Mouse (Mus musculus): Measurements from ENCODE around the gene Prom1.
"Not testable (repeated sequence)": the region's sequence is repeated elsewhere in the genome, so short reads cannot be mapped to it uniquely, and the experiment has no call there.

Prom1 gene

DNA sequence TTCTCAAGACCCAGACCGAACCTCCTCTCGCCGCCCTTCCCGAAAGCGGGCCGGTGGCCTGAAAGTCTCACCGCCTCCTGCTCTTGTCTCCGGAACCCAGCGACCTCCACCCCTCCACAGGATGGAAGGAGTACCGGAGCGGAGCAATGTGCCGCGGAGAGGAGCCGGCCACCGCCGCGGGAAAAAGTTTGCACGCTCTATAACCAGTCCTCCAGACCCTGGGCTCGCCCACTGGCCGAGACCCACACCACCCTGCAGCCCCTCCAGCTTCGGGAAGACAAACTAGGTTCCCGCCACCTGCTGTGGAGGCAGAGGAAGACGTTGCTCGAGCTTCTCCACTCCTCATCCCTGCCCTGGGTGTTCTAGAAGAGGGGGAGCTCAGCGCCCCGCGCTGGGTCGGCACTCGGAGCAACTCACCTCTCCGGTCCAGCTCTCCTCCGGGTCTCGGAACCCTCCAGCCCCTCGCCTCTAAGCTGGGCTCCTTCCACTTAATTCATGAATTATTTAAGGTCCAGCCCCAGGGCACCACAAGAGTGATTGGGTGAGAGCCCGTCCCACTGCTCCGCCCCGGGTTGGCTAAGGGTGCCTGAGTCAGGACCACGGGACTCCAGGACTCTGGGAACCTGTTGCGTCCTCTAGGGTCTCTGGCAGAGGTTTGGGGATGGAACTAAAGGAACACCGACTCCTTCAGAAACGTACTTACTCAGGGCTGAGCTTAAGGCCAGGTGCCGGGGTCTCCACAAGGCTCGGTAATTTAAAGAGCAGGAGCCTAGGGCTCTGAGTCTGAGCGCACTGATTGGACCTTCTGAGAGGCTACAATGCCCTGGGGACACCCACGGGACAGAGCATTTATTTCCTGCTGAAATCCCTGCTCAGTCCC lies at the start of gene Prom1:
Prom1 (minus strand) TSS at position 802 of the 880 bp plus-strand sequence.
- peak; percentile 58 for DNase-seq (ENCODE audit: low read depth, low spot score)

- no peak for DNase-seq (ENCODE audit: low read depth, low spot score)
Observed at GRCm38 (mm10) chr5:44147732-44148131, 45.9 kb upstream of the Prom1 start.

GRCm38 (mm10) chr5:44146437-44147332 lies 44.9 kb upstream of the Prom1 start:
- DNase-seq (ENCODE audit: low read depth, low spot score) = no peak

DNA sequence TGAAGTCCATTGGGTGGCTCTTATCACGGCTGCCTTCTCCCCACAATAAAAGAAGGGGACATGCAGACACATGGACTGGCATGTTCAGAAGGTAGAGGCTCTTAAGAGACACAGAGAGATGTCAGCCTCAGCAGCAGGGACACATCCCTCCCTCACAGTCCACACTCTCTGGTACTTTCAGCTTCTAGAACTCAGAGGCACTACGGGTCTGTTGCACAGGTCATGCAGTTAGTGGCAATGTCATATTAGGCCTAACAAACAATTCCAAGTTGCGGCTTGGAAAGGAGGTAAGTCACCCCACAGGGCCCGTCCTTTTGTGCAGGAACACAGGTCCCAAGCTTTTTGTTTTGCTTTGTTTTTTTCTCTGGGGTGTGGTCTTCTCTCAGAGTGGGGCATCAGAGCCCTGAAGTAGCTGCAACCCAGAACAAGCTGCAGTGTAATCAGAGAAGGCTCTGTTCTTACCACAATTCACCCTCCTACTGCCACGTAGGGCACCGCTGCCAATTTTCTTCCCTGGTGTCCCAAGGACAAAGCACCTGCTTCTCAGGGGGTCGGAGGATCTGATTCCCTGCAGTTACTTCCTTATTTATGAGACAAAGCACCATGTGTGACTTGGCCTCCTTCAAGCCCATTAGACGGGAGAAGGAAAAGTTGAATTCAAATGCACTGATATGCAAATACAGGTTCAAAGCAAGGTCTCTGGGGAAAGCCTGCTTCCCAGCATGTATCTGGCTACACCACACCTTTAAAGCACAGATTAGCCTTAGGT lies 41.8 kb upstream of the Prom1 start:
- DNase-seq (ENCODE audit: low read depth, low spot score) = peak; percentile 88

DNA sequence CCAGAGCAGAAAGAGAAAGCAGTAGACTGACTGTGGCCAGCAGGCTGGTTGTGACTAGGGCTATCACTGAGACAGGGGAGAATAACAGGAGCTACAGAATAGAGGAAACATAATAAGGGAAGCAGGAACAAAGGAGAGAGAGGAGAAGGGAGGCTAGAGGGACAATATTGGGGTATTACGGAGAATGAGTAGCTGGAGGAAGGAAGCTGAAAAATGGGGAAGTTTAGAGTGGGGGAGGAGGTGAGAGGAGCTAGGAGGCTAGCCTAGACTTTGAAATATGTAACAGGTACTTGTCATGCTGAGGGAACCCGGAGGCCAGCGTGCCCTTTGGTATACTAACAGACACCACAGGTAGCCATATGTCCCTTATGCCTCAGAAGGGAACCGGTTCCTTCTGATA lies 25.7 kb upstream of the Prom1 start:
- DNase-seq (ENCODE audit: low read depth, low spot score) = no peak

DNA sequence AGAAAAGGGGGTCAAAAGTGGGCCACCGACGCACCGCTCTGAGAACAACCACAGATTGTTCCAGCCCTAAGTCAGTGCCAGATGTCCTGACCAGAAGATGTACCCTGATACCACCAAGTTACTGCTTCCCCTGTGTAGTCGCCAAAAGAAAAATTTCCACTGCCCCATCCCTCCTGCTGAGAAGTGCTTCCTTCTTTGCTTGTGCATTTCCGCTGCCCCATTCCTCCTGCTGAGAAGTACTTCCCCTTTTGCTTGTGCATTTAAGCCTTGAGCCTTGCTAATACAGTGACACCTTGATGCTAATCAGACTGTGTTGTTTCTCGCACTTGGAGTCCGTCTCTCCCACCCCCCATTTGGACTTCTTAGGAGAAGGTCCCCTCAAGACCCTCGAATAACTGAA lies 24.7 kb upstream of the Prom1 start:
- DNase-seq (ENCODE audit: low read depth, low spot score) = not testable (repeated sequence)

DNA sequence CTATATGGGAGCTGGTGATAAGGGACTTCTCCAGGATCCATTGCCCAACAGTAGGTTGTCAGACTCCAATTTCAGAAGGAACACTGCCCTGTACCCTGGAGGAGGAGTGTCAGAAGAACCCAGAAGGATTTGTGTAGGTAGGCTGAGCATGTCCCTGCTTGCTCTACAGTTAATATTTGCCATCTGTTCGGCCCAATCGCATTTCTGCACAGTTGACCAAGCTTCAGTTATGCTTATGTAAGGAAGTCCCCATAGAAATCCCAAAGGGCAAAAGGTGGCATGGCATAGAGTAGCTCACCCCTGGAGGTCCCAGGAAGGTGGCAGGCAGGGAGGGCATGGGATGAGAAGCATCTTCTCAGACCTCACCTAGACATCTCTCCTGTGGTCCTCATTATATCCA lies 19.6 kb upstream of the Prom1 start:
- no peak for DNase-seq (ENCODE audit: low read depth, low spot score)

GRCm38 (mm10) chr5:44113138-44113537 lies 11.3 kb upstream of the Prom1 start:
- DNase-seq (ENCODE audit: low read depth, low spot score) = no peak

- no peak for DNase-seq (ENCODE audit: low read depth, low spot score)
Observed at GRCm38 (mm10) chr5:44109121-44109520, 7.3 kb upstream of the Prom1 start.

GRCm38 (mm10) chr5:44108125-44108524 lies 6.3 kb upstream of the Prom1 start:
- no peak for DNase-seq (ENCODE audit: low read depth, low spot score)

- DNase-seq (ENCODE audit: low read depth, low spot score) = no peak
Observed at GRCm38 (mm10) chr5:44105192-44105591, 3.4 kb upstream of the Prom1 start.

DNA sequence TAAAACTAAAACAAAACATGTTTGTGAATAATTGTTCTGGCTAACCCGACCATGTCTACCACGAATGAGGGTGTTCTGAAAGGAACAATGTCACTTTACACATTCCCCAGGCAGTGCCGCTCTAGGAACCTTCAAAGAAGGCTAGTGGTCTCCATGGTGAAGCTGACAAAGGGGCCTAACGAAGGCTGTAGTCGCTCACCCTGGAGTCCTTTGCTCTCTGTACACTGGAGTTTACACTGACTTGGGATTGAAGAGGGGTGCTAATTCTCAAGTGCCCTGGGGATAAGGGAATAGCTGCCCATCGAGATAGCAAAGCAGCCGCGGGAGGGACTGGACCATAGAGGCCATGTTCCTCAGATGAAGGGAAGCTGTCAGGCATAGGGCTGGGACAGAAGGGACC lies 2.9 kb upstream of the Prom1 start:
- no peak for DNase-seq (ENCODE audit: low read depth, low spot score)

GRCm38 (mm10) chr5:44104120-44104519 lies 2.3 kb upstream of the Prom1 start:
- DNase-seq (ENCODE audit: low read depth, low spot score) = peak; percentile 58

DNA sequence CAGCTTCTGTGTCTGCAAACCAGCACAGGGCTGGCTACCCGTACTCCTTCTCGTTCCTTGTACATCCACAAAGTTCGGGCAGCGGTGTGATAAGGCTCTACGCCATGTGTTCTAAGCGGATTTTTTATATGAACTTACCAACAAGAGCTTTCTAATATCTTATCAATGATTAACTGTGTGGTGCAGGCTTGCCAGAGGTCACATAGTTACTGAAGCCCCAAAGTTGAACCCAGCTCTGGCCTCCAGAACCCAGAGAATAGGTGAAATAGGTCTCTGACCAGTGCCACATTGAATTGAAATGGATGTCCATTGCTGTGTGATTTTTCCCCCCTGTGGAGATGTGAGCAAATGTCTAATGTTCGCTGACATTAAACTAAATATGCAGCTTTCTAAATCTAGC lies 1.3 kb upstream of the Prom1 start:
- DNase-seq (ENCODE audit: low read depth, low spot score) = no peak

DNA sequence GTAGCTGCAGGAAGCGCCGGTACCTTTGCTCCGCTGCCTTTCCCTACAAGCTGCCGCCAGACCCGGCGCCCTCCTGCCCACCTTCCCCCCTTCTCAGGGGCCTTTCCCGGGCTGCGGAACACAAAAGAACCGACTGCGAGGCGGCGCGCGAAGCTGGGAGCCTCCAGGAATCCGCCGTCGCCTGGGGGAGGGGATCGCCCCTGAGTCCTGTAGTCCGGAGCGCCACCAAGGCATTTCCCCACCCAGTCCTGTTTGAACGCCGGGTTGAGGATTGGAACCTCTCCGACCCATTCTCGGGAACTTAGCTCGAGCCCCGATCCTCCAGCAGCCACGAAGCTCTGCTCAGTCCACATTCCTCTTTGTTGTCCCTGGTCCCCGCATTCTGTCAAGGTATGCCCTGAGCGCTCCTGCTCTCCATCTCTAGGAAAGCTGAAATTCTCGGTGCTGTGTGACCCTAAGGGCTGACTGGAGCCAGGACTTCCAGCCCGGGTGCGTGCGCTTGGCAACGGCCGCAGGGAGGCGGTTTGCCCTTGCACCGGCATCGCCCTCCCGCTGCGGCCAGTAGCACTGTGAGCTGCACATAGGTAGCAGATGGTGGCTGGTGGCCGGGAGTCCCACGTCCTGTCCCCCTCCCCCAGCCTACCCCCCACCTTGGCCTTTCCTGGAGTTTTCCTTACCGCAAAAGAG lies 1.1 kb downstream of the Prom1 start:
- peak; percentile 55 for DNase-seq (ENCODE audit: low read depth, low spot score)

GRCm38 (mm10) chr5:44100187-44100543 lies 1.7 kb downstream of the Prom1 start:
- DNase-seq (ENCODE audit: low read depth, low spot score) = peak; percentile 43

- DNase-seq (ENCODE audit: low read depth, low spot score) = no peak
Observed at GRCm38 (mm10) chr5:44096996-44097395, 4.8 kb downstream of the Prom1 start.

GRCm38 (mm10) chr5:44096106-44096505 lies 5.7 kb downstream of the Prom1 start:
- DNase-seq (ENCODE audit: low read depth, low spot score) = no peak

DNA sequence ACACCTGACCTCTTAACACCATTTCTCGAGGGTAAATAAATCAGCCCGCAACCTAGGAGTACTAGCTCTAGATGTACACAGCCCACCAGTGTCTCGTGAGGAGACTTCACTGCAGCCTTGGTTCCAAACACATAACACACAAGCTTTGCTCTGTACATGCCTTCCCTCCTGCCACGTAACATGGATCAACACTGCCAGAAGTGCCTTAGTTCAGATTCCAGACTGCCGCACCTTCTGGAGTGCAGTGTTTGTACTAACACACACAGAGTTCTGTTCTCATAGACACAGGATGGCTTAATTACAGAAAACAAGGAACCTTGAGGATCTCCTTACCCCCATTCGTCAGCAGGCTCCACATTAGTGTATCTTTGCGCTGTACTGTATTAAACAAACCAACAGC lies 6.1 kb downstream of the Prom1 start:
- no peak for DNase-seq (ENCODE audit: low read depth, low spot score)

GRCm38 (mm10) chr5:44087034-44087433 lies 14.8 kb downstream of the Prom1 start:
- DNase-seq (ENCODE audit: low read depth, low spot score) = no peak

- no peak for DNase-seq (ENCODE audit: low read depth, low spot score)
Observed at GRCm38 (mm10) chr5:44085871-44086270, 16.0 kb downstream of the Prom1 start.
